Mouse (Mus musculus) R1 (cell line): ENCODE data around the gene Tgm5.
"Not testable (repeated sequence)": the region's sequence is repeated elsewhere in the genome, so short reads cannot be mapped to it uniquely, and the experiment has no call there.

Experiments
- DNase-seq: peaks from one replicate; pipeline ENCODE4 v3.0.0-alpha.2; 2018; ENCODE audit warnings: low read depth, low spot score

The Tgm5 gene

DNA sequence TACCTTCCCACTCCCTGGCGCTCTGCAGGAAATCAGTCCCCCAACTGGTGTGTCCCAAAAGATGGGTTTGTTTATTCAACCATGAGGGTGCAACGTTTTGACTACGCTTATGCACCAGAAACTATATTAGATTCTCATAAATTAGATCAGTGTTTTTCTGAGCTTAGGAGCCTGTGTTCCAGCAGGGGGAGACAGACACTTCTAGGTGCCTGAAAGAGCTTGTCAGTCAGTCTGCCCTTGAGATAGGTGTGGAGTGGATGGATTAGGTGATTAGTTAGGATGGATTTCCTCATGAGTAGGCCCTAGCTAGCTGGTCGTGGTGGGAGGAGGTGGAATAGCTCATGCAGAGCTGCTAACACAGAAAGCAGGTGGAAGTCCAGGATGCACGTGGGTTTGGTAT, 44.5 kb downstream of the Tgm5 start:
- peak; percentile 31 for DNase-seq

DNA sequence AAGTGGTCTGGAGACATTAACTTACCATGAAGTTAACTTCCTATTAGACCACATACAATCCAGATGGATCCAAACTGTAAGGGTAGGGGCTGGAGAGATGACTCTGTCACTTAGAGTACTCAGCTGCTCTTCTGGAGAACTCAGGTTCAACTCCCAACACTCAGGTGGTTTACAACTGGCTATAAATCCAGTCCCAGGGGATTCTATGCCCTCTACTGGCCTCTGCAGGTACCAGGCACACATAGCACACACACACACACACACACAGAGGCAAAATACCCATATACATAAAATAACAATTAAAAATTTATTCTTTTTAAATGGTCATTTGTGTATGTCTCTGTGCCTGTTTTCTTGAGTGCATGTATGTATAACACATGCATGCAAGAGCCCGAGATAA, 46.3 kb downstream of the Tgm5 start:
- peak; percentile 13 for DNase-seq

DNA sequence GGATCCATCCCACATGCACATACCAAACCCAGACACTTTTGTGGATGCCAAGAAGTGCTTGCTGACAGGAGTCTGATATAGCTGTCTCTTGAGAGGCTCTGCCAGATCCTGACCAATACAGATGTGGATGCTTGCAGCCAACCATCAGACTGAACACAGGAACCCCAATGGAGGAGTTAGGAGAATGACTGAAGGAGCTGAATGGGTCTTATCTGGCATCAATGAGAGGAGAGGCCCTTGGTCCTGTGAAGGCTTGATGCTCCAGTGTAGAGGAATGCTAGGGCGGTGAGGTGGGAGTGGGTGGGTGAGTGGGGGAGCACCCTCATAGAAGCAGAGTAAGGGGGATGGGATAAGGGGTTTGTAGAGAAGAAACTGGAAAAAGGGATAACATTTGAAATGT, 46.8 kb downstream of the Tgm5 start:
- DNase-seq = not testable (repeated sequence)

DNA sequence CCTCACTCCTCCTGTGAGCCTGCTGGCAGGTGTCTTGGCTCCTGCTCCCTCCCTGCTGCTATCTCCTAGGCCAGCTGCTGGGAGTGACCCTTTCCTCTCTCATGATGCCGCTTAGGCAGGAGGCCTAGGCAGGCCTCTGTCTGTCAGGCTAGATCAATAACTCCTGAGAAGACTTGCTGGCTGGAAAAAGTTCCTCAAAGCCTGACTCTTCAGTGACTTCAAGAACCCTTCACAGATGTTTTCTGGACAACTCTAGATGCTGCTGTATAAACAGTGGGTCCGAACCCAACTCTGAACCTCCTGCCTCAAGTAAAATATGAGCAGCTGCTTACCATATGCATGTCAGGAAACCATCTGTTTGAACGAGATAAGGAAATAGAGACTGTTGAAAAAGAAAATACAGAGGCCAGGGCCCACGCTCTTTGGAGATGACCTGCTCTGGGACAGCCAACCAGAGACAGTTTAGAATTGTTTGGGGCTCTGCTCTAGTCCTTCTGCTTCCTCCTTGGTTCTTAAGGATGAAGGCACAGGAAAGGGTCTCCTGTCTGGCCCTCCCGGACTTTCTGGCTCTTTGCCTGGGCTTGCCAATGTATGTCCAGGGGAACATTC, 48.8 kb downstream of the Tgm5 start, which contains the start of gene Epb42:
Gene Epb42, minus strand, starts transcription at position 340 of the 609 bp plus-strand sequence.
- DNase-seq = no peak

DNA sequence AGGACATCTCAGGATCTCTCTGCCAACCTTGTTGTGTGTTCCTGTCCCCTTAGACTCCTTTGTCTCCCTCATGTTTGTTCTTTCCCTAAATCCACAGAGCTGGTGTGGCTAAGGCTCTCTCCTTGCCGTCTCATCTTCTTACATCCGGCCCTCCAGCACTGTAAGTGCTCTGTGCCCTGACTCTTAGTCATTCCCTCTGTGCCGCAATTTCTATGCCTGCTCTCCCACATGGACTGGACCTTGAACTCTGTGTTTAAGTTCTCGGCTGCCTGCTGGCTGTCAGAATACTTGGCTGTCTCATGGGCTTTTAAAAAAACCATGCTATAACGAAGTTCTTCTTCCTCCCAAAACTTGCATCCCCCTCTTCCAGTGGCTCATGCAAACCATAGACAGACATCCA, 62.7 kb downstream of the Tgm5 start:
- DNase-seq = no peak

DNA sequence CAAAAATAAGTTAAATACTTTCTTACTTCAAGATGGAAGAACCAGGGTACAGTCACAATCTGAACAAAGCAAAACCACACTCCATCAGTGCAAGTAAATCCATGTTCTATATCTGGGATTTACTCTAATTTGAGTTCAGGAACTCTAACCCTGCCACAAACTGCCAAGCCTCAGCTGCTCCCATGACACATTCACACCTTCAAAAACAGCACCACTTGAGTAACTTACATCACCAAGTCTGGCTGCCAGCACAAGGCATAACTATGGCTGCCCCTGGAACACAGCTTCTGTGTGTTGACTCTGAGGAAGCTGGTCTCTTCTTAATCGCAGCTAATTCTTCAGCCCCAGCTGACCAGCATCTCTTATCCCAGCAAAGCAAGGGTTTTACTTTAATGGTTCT, 68.5 kb downstream of the Tgm5 start:
- DNase-seq = no peak

DNA sequence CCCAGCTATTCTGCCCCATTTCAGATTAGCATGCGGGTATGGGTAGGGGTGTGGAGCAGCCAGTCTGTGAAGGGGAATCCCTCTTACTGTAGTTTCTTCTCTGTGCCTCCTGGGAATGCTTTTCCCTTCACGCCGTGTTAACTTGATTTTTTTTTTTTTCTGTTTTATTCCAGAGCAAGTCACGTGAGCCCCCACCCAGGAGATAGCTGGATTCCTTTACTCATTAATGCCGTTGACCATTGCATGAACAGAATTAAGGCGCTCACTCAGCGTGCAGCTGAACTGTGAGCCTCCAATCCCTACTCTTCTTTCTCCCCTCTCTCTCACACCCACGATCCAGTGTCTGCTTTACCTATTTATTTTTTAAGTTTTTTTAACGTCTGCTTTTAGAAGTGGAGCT, 69.4 kb downstream of the Tgm5 start:
- DNase-seq = no peak

DNA sequence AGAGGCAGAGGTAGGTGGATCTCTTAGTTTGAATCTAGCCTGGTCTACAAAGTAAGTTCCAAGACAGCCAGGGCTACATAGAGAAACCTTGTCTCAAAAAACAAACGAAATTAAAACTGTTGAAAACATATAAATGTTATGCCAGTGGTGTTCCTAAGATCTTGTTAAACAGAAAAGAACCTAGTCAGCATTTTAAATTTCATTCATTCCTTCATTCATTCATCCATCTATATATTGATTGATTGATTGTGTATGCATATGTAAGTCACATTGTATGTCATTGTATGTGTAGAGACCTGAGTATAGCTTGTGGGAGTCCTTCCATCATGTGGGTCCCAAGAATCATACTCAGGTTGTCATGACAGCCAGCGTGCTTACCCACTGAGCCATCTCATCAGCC, 70.1 kb downstream of the Tgm5 start:
- DNase-seq = no peak

DNA sequence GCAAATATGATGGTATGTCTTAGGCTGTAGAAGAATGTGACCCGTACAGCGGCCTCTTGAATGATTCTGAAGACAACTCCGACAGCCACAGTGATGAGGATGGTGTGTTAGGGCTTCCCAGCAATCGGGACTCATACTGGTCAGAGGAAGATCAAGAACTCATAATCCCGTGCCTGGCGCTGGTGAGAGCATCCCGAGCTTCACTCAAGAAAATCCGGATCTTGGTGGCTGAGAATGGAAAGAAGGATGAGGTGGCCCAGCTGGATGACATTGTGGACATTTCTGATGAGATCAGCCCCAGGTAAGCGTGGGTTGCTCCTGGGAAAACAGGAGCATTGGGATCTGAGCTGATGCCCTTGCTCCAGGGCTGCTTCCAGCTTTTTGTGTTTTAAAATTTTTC, 73.0 kb downstream of the Tgm5 start:
- DNase-seq = no peak

DNA sequence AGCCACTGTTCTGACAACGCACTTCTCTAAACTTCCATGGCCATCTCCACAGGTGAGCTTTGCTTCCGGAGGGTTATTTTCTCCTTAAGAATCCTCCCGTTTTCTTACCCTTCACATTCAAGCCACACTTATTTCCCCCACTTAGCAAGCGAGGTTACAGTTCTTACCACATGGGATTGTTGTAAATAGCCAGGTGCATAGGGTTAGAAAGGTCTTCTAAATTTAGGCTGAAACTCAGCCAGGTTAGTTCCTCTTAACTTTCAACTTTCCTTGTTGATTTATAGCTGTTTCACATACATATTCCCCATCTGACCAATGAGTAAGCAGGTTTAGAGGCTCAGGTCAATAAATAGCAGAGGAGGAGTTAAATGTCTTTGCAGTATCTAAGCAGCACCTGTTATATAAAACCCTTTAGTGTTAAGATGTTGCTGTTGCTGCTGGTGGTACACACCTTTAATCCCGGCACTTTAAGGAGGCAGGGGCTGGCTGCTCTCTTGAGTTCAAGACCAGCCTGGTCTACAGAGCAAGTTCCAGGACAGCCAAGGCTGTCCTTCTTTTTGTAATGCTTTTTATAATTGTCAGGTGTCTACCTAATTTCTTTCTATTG, 76.5 kb downstream of the Tgm5 start:
- DNase-seq = no peak

DNA sequence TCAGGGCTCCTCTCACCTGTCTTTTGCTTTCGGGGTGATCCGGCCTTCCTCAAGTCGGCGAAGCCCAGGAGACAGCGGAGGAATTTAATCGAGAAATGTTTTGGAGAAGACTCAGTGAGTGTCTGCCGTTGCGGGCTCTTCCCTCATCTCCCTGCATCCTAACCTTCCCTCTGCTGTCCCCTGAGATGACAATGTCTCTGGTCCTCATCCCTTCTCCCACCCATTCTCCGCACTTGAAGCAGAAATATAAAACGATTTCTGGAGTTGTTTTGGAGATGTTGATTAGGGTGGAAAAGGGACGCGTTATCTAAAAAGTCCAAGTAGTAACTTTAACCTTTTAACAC, 77.0 kb downstream of the Tgm5 start:
- DNase-seq = no peak

DNA sequence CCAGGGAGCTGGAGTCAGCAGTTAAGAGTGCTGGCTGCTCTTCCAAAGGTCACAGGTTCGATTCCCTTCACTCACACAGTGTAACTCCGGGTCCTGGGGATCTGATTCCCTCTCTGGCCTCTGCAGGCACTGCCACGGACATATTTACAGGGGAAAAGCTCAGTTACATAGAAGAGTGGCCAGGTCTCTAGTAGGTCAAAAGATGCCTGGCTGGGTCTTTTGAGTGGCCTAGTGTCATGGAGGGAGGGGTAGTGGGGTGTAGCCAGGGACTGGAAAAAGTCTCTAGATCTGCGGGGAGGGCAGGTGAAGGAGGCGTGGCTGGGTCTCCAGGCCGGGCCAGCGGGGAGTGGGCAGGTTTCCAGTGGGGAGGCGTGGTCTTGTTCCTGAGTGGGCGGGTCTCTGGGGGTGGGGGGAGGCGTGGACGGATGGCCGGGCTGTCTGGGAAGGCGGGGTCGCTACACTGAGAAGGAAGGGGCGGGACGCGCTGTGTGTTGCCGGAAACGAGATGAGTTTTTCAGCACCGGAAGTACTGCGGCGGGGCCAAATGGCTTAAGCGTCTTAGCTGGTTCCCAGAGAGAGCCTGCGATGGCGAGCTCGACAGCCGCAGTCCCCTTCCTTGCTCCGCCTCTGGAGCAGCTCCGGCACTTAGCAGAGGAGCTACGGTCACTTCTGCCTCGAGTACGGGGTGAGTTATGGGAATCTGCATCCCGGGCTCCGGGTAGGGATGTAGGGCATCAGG, 77.5 kb downstream of the Tgm5 start, which contains the start of gene Ccndbp1:
Gene Ccndbp1, plus strand, starts transcription at position 479 of the 739 bp plus-strand sequence.
- DNase-seq = peak; percentile 97

DNA sequence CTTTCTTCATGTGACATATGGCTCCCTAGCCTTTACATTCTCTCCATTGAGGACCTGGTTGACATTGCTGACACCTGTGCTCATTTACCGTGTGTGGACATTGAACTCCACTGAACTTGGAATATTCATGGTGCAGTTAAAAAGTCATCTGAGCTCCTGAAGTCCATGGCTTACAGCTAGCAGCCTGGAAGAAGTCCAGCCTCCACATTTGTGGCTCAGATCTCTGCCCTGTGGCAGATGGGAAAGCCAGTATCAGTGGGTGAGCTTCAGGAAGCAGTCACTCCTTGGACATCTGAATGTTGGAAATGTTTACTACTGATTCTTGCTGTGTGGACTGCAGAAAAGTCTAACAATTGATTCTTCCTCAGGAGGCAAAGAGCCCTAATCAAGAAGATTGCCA, 78.7 kb downstream of the Tgm5 start:
- DNase-seq = no peak

DNA sequence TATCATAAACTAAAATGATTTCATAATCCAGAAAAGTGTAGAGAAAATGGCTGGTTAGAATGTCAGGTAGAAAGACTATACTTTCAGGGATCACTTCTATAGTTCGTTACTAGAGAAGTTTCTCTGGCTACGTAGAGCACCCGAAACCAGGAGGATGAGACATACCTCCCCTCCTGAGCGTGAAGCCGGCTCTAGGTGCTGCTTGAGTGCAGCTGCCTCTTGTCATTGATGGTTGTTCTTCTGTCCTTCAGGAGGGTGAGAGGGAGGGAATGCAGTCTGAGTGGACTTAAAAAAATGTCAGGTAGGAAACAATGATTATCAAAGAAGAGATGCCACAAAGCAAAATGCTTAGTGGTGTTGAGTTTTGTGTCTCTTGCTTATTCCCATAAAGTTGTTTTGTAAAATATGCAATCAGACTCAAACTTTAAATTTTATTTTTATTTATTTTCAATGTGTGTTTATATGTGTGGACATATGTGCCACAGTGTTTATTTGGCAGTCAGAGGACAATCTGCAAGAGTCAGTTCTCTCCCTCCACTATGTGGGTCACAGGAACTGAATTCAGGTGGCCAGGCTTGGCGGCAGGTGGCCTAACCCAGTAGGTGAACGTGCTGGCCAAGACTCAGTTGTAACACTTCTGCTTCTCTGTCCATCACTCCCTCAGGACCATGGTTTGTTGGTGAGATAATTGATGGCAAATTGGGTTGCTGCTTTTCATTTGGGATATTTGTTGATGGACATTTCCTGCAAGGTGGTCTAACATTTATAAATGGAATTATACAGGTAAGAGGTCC, 81.4 kb downstream of the Tgm5 start:
- no peak for DNase-seq

DNA sequence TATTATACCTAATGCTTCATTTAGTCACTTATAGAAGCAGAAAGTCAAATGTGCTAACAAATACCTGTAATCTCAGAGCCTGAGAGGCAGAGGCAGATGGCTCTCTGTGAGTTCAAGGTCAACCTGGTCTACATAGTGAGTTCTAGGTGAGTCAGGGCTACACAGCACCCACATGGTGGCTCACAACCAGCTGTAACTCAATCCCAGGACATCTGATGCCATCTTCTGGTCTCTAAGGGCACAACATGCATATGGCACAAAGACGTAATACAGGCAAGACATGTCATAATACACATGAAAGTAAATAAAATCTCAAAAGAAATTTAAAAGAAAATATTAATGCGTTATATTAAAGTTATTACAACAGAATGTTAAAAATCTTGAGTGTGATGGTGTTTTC, 82.1 kb downstream of the Tgm5 start:
- DNase-seq = peak; percentile 69

DNA sequence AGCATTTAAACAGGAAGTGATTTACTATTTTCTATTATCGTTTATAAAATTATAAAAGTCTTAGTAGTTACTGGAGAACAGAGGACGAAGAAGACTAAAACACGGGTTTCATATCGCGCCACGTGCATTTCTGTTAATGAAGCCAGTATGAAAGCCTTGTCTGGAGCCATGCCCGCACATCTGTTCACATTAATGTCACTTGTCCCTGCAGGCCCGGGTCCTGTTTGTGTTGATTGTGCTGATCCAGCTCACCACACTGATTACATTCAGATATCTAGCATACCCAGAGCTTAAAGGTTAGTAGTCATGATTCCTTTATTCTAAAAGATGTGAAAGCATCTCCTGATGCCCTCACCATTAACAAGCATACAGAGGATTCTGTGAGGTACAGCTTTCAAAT, 86.8 kb downstream of the Tgm5 start:
- DNase-seq = no peak

DNA sequence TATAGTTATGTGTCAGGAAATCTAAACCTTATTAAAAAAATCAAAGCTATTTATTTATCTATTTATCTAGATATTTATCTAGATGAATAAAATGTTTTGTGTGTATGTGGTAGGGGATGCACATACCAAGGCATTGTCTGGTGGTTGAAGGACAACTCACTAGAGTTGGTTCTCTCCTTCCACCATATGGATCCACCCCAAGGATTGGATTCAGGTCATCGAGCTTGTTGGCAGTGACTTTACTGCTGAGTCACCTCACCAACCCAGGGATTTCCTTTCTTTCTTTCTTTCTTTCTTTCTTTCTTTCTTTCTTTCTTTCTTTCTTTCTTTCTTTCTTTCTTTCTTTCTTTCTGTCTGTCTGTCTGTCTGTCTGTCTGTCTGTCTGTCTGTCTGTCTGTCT, 89.0 kb downstream of the Tgm5 start:
- DNase-seq = not testable (repeated sequence)
